Mouse (Mus musculus) CH12.LX (cell line): ENCODE results near the gene Kdm1a.

Experiments used
- ELF1 ChIP-seq: IDR thresholded peaks from 2 replicates; pipeline ENCODE4 v1.6.1; 2014; ENCODE audit warnings: low read depth, mild to moderate bottlenecking, inconsistent platforms, low read length, improper control_type of control experiment
- MAX ChIP-seq: IDR thresholded peaks from 2 replicates; pipeline ENCODE4 v1.6.1; 2011; ENCODE audit warnings: low read length, improper control_type of control experiment
- MAZ ChIP-seq: IDR thresholded peaks from 2 replicates; pipeline ENCODE4 v1.6.1; 2012; ENCODE audit warnings: low read depth, mild to moderate bottlenecking, inconsistent platforms, low read length, improper control_type of control experiment, moderate library complexity
- POLR2A ChIP-seq: IDR thresholded peaks from 2 replicates; pipeline ENCODE4 v1.6.1; 2011; ENCODE audit warnings: low read depth, mild to moderate bottlenecking, improper control_type of control experiment, low read length

DNA sequence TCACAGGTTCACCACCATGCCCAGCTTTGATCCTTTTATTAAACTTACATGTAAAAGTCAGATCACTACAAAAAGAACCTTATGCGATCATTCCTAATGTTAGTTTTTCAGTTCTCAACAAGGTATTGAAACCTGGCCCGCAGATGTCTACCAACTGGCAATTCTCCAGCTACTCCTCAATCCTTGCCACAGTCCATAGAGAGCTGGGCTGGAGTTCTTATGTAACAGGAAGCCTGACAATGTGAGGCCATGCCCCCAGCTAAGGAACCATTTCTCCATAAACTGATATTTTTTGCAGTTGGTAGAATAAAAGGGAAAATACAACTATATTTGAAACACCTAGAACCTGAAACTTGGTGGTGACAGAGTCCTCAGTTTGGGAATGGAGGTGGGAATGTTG, 42.8 kb downstream of the Kdm1a start:
- TF ChIP-seq POLR2A, result no peak
- TF ChIP-seq MAZ, result no peak
- TF ChIP-seq ELF1, result no peak
- TF ChIP-seq MAX, result no peak
